Comparison of ENCODE assay signal across 8 mouse cellular contexts in genomic region chr1:195131675-195132015, GRCm38 (mm10). TPM values are rescaled to one million over a fixed set of nuclear protein-coding genes. Genes with fewer than 3 reads are reported as not detected.
DNase-seq lines count a peak whose midpoint lies in the region; ATAC-seq lines count a peak whose summit lies in the region.

No protein-coding gene starts in this region.

- no peak for ATAC-seq in heart, embryonic 15.5 days (replicated peaks; ENCODE audit: insufficient number of reproducible peaks, insufficient read depth, low FRiP score, low read depth)
- peak; percentile 4 for ATAC-seq in activated CD4-positive, CD25-positive, alpha-beta regulatory T cell, adult 4 months
- ATAC-seq in hindbrain, embryonic 14.5 days (ENCODE audit: low FRiP score) = no peak
- ATAC-seq in midbrain, embryonic 11.5 days (ENCODE audit: low FRiP score) = no peak

- peak overlapping the region; percentile 99 for H3K27ac ChIP-seq in heart, embryonic 15.5 days
- peak overlapping the region; percentile 94 for H3K27ac ChIP-seq in hindbrain, embryonic 14.5 days
- H3K27ac ChIP-seq in midbrain, embryonic 11.5 days (ENCODE audit: low read depth, low read length) = no peak overlapping the region

- peaks cover 4% of the 10 kb centered on the region for H3K4me1 ChIP-seq in heart, embryonic 15.5 days (replicated peaks)
- peaks cover 9% of the 10 kb centered on the region; the same call in 1 of the 2 replicates for H3K4me1 ChIP-seq in hindbrain, embryonic 14.5 days (replicated peaks; ENCODE audit: control insufficient read depth, insufficient read depth, low read length)
- H3K4me1 ChIP-seq in midbrain, embryonic 11.5 days (ENCODE audit: control insufficient read depth, insufficient read depth, low read length) = peaks cover 2% of the 10 kb centered on the region; the same call in 1 of the 2 replicates

- peak overlapping the region; percentile 79 for H3K4me3 ChIP-seq in heart, embryonic 15.5 days
- H3K4me3 ChIP-seq in hindbrain, embryonic 14.5 days (replicated peaks; ENCODE audit: low read length) = peak overlapping the region; percentile 58
- peak overlapping the region; percentile 56 for H3K4me3 ChIP-seq in midbrain, embryonic 11.5 days (ENCODE audit: low read depth, low read length)

- DNase-seq in heart, postnatal 25 days (ENCODE audit: low spot score) = no peak
- DNase-seq in hindbrain, embryonic 14.5 days (ENCODE audit: low spot score) = no peak
- no peak for DNase-seq in midbrain, embryonic 11.5 days (ENCODE audit: low spot score, missing footprints)
- no peak for DNase-seq in adrenal gland, postnatal 25 days
- DNase-seq in urinary bladder, postnatal 25 days (ENCODE audit: low spot score) = no peak
- DNase-seq in left cerebral cortex, adult 9 months (ENCODE audit: low spot score in 2 of 2) = no peak

- H3K9me3 ChIP-seq in heart, embryonic 15.5 days (replicated peaks) = no peaks in the 10 kb centered on the region
- no peaks in the 10 kb centered on the region for H3K9me3 ChIP-seq in hindbrain, embryonic 14.5 days (ENCODE audit: control insufficient read depth, low read length)
- H3K9me3 ChIP-seq in midbrain, embryonic 11.5 days (ENCODE audit: control insufficient read depth, low read length) = no peaks in the 10 kb centered on the region

- H3K9ac ChIP-seq in heart, embryonic 15.5 days = peak overlapping the region; percentile 91; the same call in 1 of the 2 replicates
- peak overlapping the region; percentile 78 for H3K9ac ChIP-seq in hindbrain, embryonic 14.5 days
- peak overlapping the region; percentile 84 for H3K9ac ChIP-seq in midbrain, embryonic 11.5 days (ENCODE audit: low read length)

- H3K4me2 ChIP-seq in heart, embryonic 15.5 days = peak overlapping the region; percentile 69
- peak overlapping the region; percentile 63 for H3K4me2 ChIP-seq in hindbrain, embryonic 14.5 days (replicated peaks)
- H3K4me2 ChIP-seq in midbrain, embryonic 11.5 days = peak overlapping the region; percentile 48

- H3K27me3 ChIP-seq in heart, embryonic 15.5 days = no peaks in the 10 kb centered on the region
- no peaks in the 10 kb centered on the region for H3K27me3 ChIP-seq in hindbrain, embryonic 14.5 days (ENCODE audit: control insufficient read depth, insufficient read depth, low read length)
- no peaks in the 10 kb centered on the region for H3K27me3 ChIP-seq in midbrain, embryonic 11.5 days (ENCODE audit: control insufficient read depth, insufficient read depth, low read length)

- WGBS in heart, embryonic 15.5 days = 21% methylated on average over 4 of the region's 4 CpGs
- WGBS in hindbrain, embryonic 14.5 days = 28% methylated on average over 4 of the region's 4 CpGs
- 32% methylated on average over 4 of the region's 4 CpGs for WGBS in midbrain, embryonic 11.5 days

- H3K36me3 ChIP-seq in heart, embryonic 15.5 days = peaks cover 14% of the 10 kb centered on the region
- peaks cover 12% of the 10 kb centered on the region for H3K36me3 ChIP-seq in hindbrain, embryonic 14.5 days (replicated peaks; ENCODE audit: control insufficient read depth, insufficient read depth)
- no peaks in the 10 kb centered on the region for H3K36me3 ChIP-seq in midbrain, embryonic 11.5 days (ENCODE audit: control insufficient read depth, insufficient read depth, low read length)

- intact Hi-C loops in heart, postnatal 25 days (cut with DNase I) = loop anchor here (2.0 to 5.0 kb wide), 2 partner anchors 101 to 154 kb away; no protein-coding TSS in a partner anchor

RNA-seq across cellular contexts. Expression of gene Cr1l, which starts 0.3 kb away (rescaled TPM):
- polyA plus RNA-seq in heart, embryonic 15.5 days (2015; fragmentation: Nextera tagmentation; extraction: Ambion mirVana) = 57.0 and 61.7 TPM in 2 replicates
- 10 to 100 TPM; 59.8 to 66.0 TPM for total RNA-seq in heart, postnatal 25 days (2021)
- 100 to 1,000 TPM; 159 to 160 TPM for polyA plus RNA-seq in activated CD4-positive, CD25-positive, alpha-beta regulatory T cell, adult 4 months (2017; shearing (Covaris generic))
- polyA plus RNA-seq in hindbrain, embryonic 14.5 days (2014; fragmentation: Nextera tagmentation; extraction: Ambion mirVana) = 33.0 and 40.4 TPM in 2 replicates
- 39.9 and 49.8 TPM in 2 replicates for polyA plus RNA-seq in midbrain, embryonic 11.5 days (2014; fragmentation: Nextera tagmentation; extraction: Ambion mirVana)
- total RNA-seq in adrenal gland, postnatal 25 days (2021) = 88.8 and 90.9 TPM in 2 replicates

RNA-seq across cellular contexts. Expression of gene Cd46, which starts 39.6 kb away (rescaled TPM):
- 0.62 and 0.96 TPM in 2 replicates for polyA plus RNA-seq in heart, embryonic 15.5 days (2015; fragmentation: Nextera tagmentation; extraction: Ambion mirVana)
- 1 to 10 TPM in 1 of 2 experiments, under 1 TPM in 1; 0.75 to 1.1 TPM for total RNA-seq in heart, postnatal 25 days (2021)
- polyA plus RNA-seq in activated CD4-positive, CD25-positive, alpha-beta regulatory T cell, adult 4 months (2017; shearing (Covaris generic)) = 1 to 10 TPM; 3.0 to 3.2 TPM
- 0.99 and 1.7 TPM in 2 replicates for polyA plus RNA-seq in hindbrain, embryonic 14.5 days (2014; fragmentation: Nextera tagmentation; extraction: Ambion mirVana)
- 0.91 and 1.00 TPM in 2 replicates for polyA plus RNA-seq in midbrain, embryonic 11.5 days (2014; fragmentation: Nextera tagmentation; extraction: Ambion mirVana)
- 2.0 and 3.2 TPM in 2 replicates for total RNA-seq in adrenal gland, postnatal 25 days (2021)

RNA-seq across cellular contexts. Expression of gene Cr2, which starts 44.9 kb away (rescaled TPM):
- 0.09 and 0.22 TPM in 2 replicates for polyA plus RNA-seq in heart, embryonic 15.5 days (2015; fragmentation: Nextera tagmentation; extraction: Ambion mirVana)
- total RNA-seq in heart, postnatal 25 days (2021) = under 1 TPM; 0.13 to 0.48 TPM
- polyA plus RNA-seq in activated CD4-positive, CD25-positive, alpha-beta regulatory T cell, adult 4 months (2017; shearing (Covaris generic)) = 1 to 10 TPM; 2.0 to 4.0 TPM
- 0.57 and 1.3 TPM in 2 replicates for polyA plus RNA-seq in hindbrain, embryonic 14.5 days (2014; fragmentation: Nextera tagmentation; extraction: Ambion mirVana)
- 0.29 and 0.44 TPM in 2 replicates for polyA plus RNA-seq in midbrain, embryonic 11.5 days (2014; fragmentation: Nextera tagmentation; extraction: Ambion mirVana)
- not detected in 2 replicates for total RNA-seq in adrenal gland, postnatal 25 days (2021)
